Mouse (Mus musculus) CH12.LX (cell line): ENCODE results near the gene Hist2h2ac. TPM values are rescaled to one million over a fixed set of nuclear protein-coding genes. Genes with fewer than 3 reads are reported as not detected.

Experiments used
- DNase-seq: peaks from one replicate; pipeline ENCODE4 v3.0.0-alpha.2; 2013; ENCODE audit errors: extremely low read depth
- H3K27ac ChIP-seq: 2 replicates; pipeline ENCODE4 v1.5.1; 2012; ENCODE audit warnings: low read depth, mild to moderate bottlenecking, control low read depth, moderate library complexity; ENCODE audit not compliant: insufficient read depth
- H3K27me3 ChIP-seq: replicated peaks from 2 replicates; pipeline ENCODE3; 2012; ENCODE audit warnings: inconsistent platforms
- H3K36me3 ChIP-seq, 2 experiments: replicated peaks in 1 of 2; 2 replicates each; pipeline versions ENCODE3 to v1.6.1; 2012; ENCODE audit warnings: inconsistent platforms in 1 of 2, low read length in 1 of 2, mild to moderate bottlenecking in 1 of 2, mixed read lengths in 1 of 2, moderate library complexity in 1 of 2; ENCODE audit not compliant: control insufficient read depth in 1 of 2, insufficient read depth in 1 of 2
- H3K4me1 ChIP-seq, 2 experiments: 2 replicates each; pipeline ENCODE4 v1.6.1; 2012; ENCODE audit warnings: inconsistent platforms in 1 of 2, moderate library complexity in 1 of 2; ENCODE audit not compliant: insufficient read depth in 2 of 2, control insufficient read depth in 1 of 2
- H3K4me2 ChIP-seq: 2 replicates; pipeline ENCODE4 v1.6.1; 2012; ENCODE audit warnings: low read depth, mild to moderate bottlenecking, control low read depth; ENCODE audit not compliant: poor library complexity, insufficient read depth, severe bottlenecking
- H3K4me3 ChIP-seq, 3 experiments: fragments of 150-350 bp in 1 of 3; sonication (generic) in 1 of 3; replicated peaks in 1 of 3; 2 replicates each; pipeline versions ENCODE3 to v1.5.1; 2011 to 2012; ENCODE audit warnings: low read depth in 2 of 3, low read length in 2 of 3, mild to moderate bottlenecking in 2 of 3, moderate library complexity in 2 of 3, control low read depth in 1 of 3, improper control_type of control experiment in 1 of 3, inconsistent platforms in 1 of 3, mixed read lengths in 1 of 3; ENCODE audit not compliant: poor library complexity in 1 of 3
- H3K79me2 ChIP-seq: replicated peaks from 2 replicates; pipeline ENCODE4 v1.6.1; 2012; ENCODE audit warnings: mild to moderate bottlenecking, moderate library complexity; ENCODE audit not compliant: control insufficient read depth, poor library complexity, insufficient read depth, severe bottlenecking; ENCODE audit errors: extremely low read depth
- H3K9ac ChIP-seq: 2 replicates; pipeline ENCODE4 v1.6.1; 2012; ENCODE audit warnings: low read depth, mild to moderate bottlenecking, control low read depth, moderate library complexity; ENCODE audit not compliant: insufficient read depth
- H3K9me3 ChIP-seq: replicated peaks from 2 replicates; pipeline ENCODE3; 2012; ENCODE audit warnings: low read length, inconsistent platforms, mixed read lengths
- BHLHE40 ChIP-seq: IDR thresholded peaks from 2 replicates; pipeline ENCODE4 v1.6.1; 2011; ENCODE audit warnings: mild to moderate bottlenecking, low read depth, low read length, improper control_type of control experiment
- CHD2 ChIP-seq: IDR thresholded peaks from 2 replicates; pipeline ENCODE4 v1.6.1; 2011; ENCODE audit warnings: low read length, improper control_type of control experiment
- E2F4 ChIP-seq: IDR thresholded peaks from 2 replicates; pipeline ENCODE4 v1.6.1; 2011; ENCODE audit warnings: low read depth, low read length, improper control_type of control experiment; ENCODE audit not compliant: insufficient replicate concordance
- EP300 ChIP-seq: IDR thresholded peaks from 2 replicates; pipeline ENCODE4 v1.6.1; 2011; ENCODE audit warnings: low read length, improper control_type of control experiment
- GABPA ChIP-seq: IDR thresholded peaks from 2 replicates; pipeline ENCODE4 v1.6.1; 2012; ENCODE audit warnings: low read depth, low read length, improper control_type of control experiment, inconsistent platforms; ENCODE audit not compliant: insufficient replicate concordance
- HCFC1 ChIP-seq: IDR thresholded peaks from 2 replicates; pipeline ENCODE4 v1.6.1; 2012; ENCODE audit warnings: low read depth, mild to moderate bottlenecking, inconsistent platforms, low read length, improper control_type of control experiment
- MAZ ChIP-seq: IDR thresholded peaks from 2 replicates; pipeline ENCODE4 v1.6.1; 2012; ENCODE audit warnings: low read depth, mild to moderate bottlenecking, inconsistent platforms, low read length, improper control_type of control experiment, moderate library complexity
- MEF2A ChIP-seq: IDR thresholded peaks from 2 replicates; pipeline ENCODE4 v1.6.1; 2014; ENCODE audit warnings: low read depth, mild to moderate bottlenecking, inconsistent platforms, low read length, improper control_type of control experiment, borderline replicate concordance
- NELFE ChIP-seq: IDR thresholded peaks from 2 replicates; pipeline ENCODE4 v1.6.1; 2011; ENCODE audit warnings: low read depth, low read length, improper control_type of control experiment
- NRF1 ChIP-seq: IDR thresholded peaks from 2 replicates; pipeline ENCODE4 v1.6.1; 2014; ENCODE audit warnings: low read depth, mild to moderate bottlenecking, inconsistent platforms, low read length, improper control_type of control experiment, moderate library complexity
- PAX5 ChIP-seq: IDR thresholded peaks from 2 replicates; pipeline ENCODE4 v1.6.1; 2012; ENCODE audit warnings: low read length, inconsistent platforms, mixed read lengths
- POLR2A ChIP-seq: IDR thresholded peaks from 2 replicates; pipeline ENCODE4 v1.6.1; 2011; ENCODE audit warnings: low read depth, mild to moderate bottlenecking, improper control_type of control experiment, low read length
- POLR2AphosphoS2 ChIP-seq: IDR thresholded peaks from 2 replicates; pipeline ENCODE4 v1.6.1; 2011; ENCODE audit warnings: low read depth, low read length, improper control_type of control experiment
- RAD21 ChIP-seq: IDR thresholded peaks from 2 replicates; pipeline ENCODE4 v1.6.1; 2011; ENCODE audit warnings: low read depth, mild to moderate bottlenecking, low read length, improper control_type of control experiment, moderate library complexity
- USF2 ChIP-seq: conservative IDR thresholded peaks from 2 replicates; pipeline ENCODE4 v1.6.1; 2011; ENCODE audit warnings: low read depth, low read length, improper control_type of control experiment
- dilution Hi-C: fragments of 300-500 bp; cut with MboI; formaldehyde crosslinking; loops from 2 replicates; pipeline ENCODE4 v1.14.3; 2020; ENCODE audit warnings: low sequenced_read_pairs; ENCODE audit not compliant: extremely low pct_unique_long_range_greater_than_20kb, extremely low pct_ligation_motif_present
- in situ Hi-C: fragments of 300-500 bp; cut with MboI; formaldehyde crosslinking; loops from 3 replicates; pipeline ENCODE4 v1.14.3; 2019; ENCODE audit warnings: low sequenced_read_pairs, low pct_ligation_motif_present, low pct_unique_long_range_greater_than_20kb, mixed read lengths
- polyA plus RNA-seq: library from polyadenylated mRNA; unstranded; fragments of >175 nt; gene quantifications from 2 replicates; pipeline ENCODE4 v1.2.1, GENCODE M21; 2012; ENCODE audit warnings: low read depth; ENCODE audit not compliant: insufficient read length
- total RNA-seq, 2 experiments: library from RNA; depleted of rRNA; stranded (reverse); fragments of 300-350 nt in 1 of 2; fragments of >200 nt in 1 of 2; gene quantifications; 2 replicates each; pipeline ENCODE4 v1.2.3; 2012 to 2014

Hist2h2ac gene
- total and polyA plus RNA-seq, 3 experiments = 1.5 to 1,185 (median 53.9) TPM

DNA sequence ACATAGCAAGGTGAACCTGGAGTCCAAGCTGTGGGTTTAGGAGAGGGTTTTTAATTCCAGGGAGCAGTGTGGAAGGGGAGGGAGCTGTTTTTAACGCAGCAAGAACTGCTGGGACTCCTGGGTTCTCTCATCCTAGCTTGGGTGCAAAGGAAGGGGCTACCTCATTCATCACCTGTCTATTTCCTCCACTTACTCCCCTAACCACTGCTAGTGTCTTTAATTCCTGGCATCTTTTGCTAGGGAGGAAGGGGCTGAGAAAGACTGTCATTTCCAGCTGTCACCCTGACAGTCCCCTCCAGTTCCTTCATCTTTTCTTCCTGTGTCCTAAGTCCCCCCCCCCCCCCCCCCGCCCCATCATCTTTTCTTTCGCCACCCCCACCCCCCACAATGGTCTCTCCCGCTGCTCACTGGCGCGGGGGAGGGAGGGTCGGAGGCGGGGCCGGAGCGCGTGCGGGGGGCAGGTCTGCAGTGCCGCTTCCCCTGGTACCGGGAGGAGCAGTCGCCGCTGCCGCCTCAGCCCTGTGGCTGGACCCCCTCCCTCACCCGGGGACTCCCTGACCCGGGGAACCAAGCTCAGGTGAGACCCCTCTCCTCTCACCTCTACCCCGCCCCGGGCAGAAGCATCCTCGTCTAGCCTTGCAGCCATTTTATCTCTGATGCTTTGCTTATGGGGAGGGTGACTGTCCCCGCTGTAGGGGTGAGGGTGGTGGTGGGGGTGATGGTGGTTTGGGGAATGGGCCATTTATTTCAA is 39.8 kb downstream of the Hist2h2ac start, which contains the start of gene Sv2a:
Gene Sv2a (plus strand): TSS at position 425 of the 751 bp plus-strand sequence.
- peaks cover under 1% of the 10 kb centered on the region; the same call in 1 of the 2 replicates for H3K79me2 ChIP-seq
- peaks cover 5 to 27% of the 10 kb centered on the region in 2 experiments; a peak in 3 of 4 replicates for H3K4me1 ChIP-seq
- H3K4me2 ChIP-seq = peak within 1 kb of the TSS; percentile 90
- H3K9me3 ChIP-seq = no peaks in the 10 kb centered on the region
- H3K4me3 ChIP-seq = peak within 1 kb of the TSS; percentile 56 to 80 (median 59)
- H3K36me3 ChIP-seq = peaks cover 20 to 48% of the 10 kb centered on the region in 2 experiments
- H3K27ac ChIP-seq = no peak within 1 kb of the TSS
- H3K27me3 ChIP-seq = no peaks in the 10 kb centered on the region
- TF ChIP-seq HCFC1 (0 out of 2 replicates have a peak, but pooled peaks have one; percentile 15), POLR2A (peak; percentile 27; the same call in 1 of the 2 replicates), MAZ (peak; percentile 56), E2F4 (no peak), RAD21 (no peak), NELFE (peak; percentile 56; the same call in 1 of the 2 replicates), BHLHE40 (peak; percentile 48), GABPA (no peak)
- no peak for DNase-seq
- in situ Hi-C loops = no loop called here
- H3K9ac ChIP-seq = peak within 1 kb of the TSS; percentile 61
- dilution Hi-C loops = no loop called here

DNA sequence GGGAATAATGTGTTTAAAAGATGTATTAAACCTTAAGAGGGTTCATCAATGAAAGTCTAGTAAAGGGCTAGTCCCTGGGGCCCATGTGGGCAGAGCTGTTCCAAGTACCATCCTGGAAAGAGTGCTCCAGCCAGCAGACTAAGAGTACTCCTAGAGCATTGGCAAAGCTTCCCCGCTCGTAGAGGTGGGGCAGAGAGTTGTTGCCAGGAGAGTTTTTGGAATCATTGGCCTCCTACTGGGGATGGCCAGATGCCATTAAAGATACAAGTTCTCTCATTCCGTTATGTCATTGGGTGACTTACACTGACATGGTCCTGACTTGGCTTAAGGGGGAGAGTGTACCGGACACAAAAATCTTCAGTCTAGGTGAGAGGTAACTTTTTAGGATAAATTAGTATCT is 41.1 kb downstream of the Hist2h2ac start:
- peaks cover 13% of the 10 kb centered on the region for H3K79me2 ChIP-seq
- H3K4me2 ChIP-seq = no peak overlapping the region
- no peak for TF ChIP-seq MEF2A
- TF ChIP-seq CHD2 = no peak; the same call in none of the 2 replicates
- no peak for TF ChIP-seq NELFE
- no peak for TF ChIP-seq POLR2A
- no peak overlapping the region for H3K27ac ChIP-seq
- H3K27me3 ChIP-seq = no peaks in the 10 kb centered on the region
- dilution Hi-C loops (no loop called here), in situ Hi-C loops (no loop called here)
- H3K4me1 ChIP-seq = peaks cover 5 to 36% of the 10 kb centered on the region in 2 experiments; a peak in 3 of 4 replicates
- H3K36me3 ChIP-seq = peaks cover 30 to 48% of the 10 kb centered on the region in 2 experiments
- DNase-seq = no peak
- no peak overlapping the region for H3K9ac ChIP-seq
- no peaks in the 10 kb centered on the region for H3K9me3 ChIP-seq
- no peak overlapping the region for H3K4me3 ChIP-seq

DNA sequence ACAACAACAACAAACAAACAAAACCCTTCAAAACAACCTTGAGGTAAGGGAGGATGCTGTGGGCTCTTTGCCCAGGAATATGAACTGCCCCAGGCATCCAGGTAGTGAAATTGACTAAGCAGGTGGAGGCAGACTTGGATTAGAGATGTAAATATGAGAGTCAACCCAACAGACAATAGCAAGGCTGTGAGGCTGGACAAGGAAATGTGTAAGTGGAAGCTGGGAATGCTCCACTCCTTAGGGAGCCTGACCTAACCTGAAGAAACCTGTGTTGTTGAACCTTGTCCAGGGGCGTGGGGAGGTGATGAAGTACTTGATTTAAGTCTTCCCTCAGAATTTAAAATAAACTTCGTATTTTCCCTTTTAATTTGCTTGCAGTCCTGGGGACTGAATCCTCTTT is 41.8 kb downstream of the Hist2h2ac start:
- in situ Hi-C loops = no loop called here
- no peaks in the 10 kb centered on the region for H3K27me3 ChIP-seq
- H3K36me3 ChIP-seq = peaks cover 36 to 54% of the 10 kb centered on the region in 2 experiments
- peaks cover 10 to 42% of the 10 kb centered on the region in 2 experiments for H3K4me1 ChIP-seq
- no peaks in the 10 kb centered on the region for H3K9me3 ChIP-seq
- H3K9ac ChIP-seq = no peak overlapping the region
- no peak for DNase-seq
- dilution Hi-C loops = no loop called here
- TF ChIP-seq POLR2A (no peak), USF2 (no peak), POLR2AphosphoS2 (peak; percentile 69; the same call in 1 of the 2 replicates), PAX5 (no peak), NRF1 (no peak), EP300 (no peak)
- no peak overlapping the region for H3K4me3 ChIP-seq
- H3K79me2 ChIP-seq = peaks cover 18% of the 10 kb centered on the region
- H3K27ac ChIP-seq = no peak overlapping the region
- no peak overlapping the region for H3K4me2 ChIP-seq
